Mouse (Mus musculus): ENCODE measurements at regions not wholly inside any gene's neighbourhood (a gene's known extent, or its start where the extent isn't known, plus 50 kb on each side); places are given as distances from the start of the nearest gene placed in this dataset.
"Not testable (repeated sequence)": the region's sequence is repeated elsewhere in the genome, so short reads cannot be mapped to it uniquely, and the experiment has no call there.

- no peak for DNase-seq (ENCODE audit: low read depth, low spot score)
Measured at GRCm38 (mm10) chr1:177501288-177501687, 59.1 kb downstream of the Zbtb18 start.

GRCm38 (mm10) chr1:177503946-177504345, 61.8 kb downstream of the Zbtb18 start:
- DNase-seq (ENCODE audit: low read depth, low spot score), result no peak

- DNase-seq (ENCODE audit: low read depth, low spot score), result no peak
Measured at GRCm38 (mm10) chr1:177504743-177505142, 62.6 kb downstream of the Zbtb18 start.

- DNase-seq (ENCODE audit: low read depth, low spot score), result not testable (repeated sequence)
Measured at GRCm38 (mm10) chr1:177507398-177507797, 65.2 kb downstream of the Zbtb18 start.

DNA sequence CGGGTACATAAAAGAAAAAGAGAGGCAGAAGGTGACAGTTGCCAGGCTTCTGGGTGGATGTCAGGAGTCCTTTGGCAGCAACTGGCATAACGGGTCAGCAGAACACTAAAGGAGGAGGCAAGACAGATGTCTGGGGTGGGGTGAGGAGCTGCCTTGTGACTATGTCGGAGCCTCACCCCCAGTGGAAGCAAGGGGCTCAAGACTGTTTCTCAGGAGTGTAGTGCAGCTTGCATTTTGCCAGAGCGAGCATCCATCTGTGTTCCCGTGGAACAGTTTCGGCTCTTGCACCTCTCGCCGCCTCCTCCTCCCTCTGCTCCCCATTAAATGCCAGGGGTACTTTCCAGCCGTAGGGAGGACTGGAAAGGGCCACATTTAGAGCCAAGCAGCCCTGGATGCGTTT, 67.6 kb downstream of the Zbtb18 start:
- no peak for DNase-seq (ENCODE audit: low read depth, low spot score)

DNA sequence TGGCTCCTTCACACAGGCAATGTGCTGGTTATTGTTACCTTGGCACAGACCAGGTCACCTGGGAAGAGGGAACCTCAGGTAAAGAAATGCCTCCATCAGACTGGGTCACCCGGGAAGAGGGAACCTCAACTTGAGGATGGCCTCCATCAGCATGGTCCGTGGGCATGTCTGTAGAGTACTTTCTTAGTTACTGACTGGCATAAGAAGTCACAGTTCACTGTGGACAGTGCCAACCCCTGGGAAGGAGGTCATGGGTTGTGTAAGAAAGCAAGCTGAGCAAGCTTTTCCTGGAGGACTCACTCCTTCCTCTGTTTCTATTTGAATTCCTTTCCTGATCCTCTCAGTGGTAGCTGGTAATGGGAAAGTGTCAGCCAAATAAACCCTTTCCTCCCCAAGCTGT, 70.0 kb downstream of the Zbtb18 start:
- no peak for DNase-seq (ENCODE audit: low read depth, low spot score)

GRCm38 (mm10) chr1:177517934-177518610, 75.9 kb downstream of the Zbtb18 start:
- peak; percentile 71 for DNase-seq (ENCODE audit: low read depth, low spot score)

- DNase-seq (ENCODE audit: low read depth, low spot score), result peak; percentile 77
Measured at GRCm38 (mm10) chr1:177518897-177519513, 76.9 kb downstream of the Zbtb18 start.

GRCm38 (mm10) chr1:177521110-177521509, 79.0 kb downstream of the Zbtb18 start:
- no peak for DNase-seq (ENCODE audit: low read depth, low spot score)

GRCm38 (mm10) chr1:177525141-177525540, 83.0 kb downstream of the Zbtb18 start:
- DNase-seq (ENCODE audit: low read depth, low spot score), result no peak

DNA sequence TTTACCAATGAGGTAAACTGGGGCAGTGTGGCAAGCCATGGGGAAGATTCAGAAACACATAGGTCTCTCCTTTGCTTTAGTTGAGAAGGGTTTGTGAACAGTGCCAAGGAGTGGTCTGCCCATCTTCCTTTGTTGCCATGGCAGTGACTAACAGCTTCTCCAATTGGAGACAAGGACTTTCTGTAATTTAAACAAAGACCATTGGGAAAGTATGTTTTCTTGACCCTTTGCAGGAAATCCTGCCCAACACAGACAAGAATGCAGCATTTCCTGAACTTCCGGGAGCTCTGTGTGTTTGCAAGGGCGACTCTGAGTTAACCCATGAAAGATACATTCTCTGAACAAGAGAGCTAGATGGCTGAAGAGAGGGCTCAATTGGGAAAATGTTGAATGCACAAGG, 89.6 kb downstream of the Zbtb18 start:
- peak; percentile 14 for DNase-seq (ENCODE audit: low read depth, low spot score)

DNA sequence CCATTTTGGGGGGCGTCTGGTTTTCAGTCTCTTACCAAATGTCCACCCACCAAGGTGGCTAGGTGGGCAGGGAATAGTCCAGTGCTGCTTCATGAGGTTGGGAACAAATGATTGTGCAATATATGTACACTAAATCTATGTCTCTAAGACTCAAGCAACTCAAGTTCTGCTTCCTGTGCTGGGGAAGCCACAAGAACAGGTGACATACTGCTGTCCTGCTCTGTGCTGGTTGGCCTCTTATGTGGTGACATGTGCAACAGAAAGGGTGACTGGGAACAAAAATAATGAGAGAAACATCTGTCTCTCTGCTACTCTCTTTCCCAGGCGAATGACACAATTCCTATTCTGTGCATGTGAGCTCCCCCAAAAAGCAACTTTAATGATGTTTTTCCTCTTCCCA, 90.5 kb downstream of the Zbtb18 start:
- no peak for DNase-seq (ENCODE audit: low read depth, low spot score)

DNA sequence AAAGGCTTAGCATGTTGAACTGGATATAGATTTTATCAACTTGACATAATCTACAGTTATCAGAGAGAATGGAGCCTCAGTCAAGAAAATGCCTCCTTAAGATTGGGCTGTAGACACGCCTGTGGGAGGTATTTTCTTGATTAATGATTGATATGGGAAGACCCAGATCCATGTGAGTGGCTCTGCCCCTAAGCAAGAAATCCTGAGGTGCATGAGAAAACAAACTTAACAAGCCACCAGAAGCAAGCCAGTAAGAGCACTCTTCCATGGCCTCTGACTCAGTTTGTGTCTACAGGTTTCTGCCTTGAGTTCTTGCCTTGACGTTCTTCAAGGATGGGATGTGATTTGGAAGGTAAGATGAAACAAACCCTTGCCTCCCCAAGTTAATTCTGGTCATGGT, 91.2 kb downstream of the Zbtb18 start:
- no peak for DNase-seq (ENCODE audit: low read depth, low spot score)

GRCm38 (mm10) chr1:177545031-177545735, 103.0 kb downstream of the Zbtb18 start:
- DNase-seq (ENCODE audit: low read depth, low spot score), result peak; percentile 57

GRCm38 (mm10) chr1:177547716-177548115, 105.6 kb downstream of the Zbtb18 start:
- no peak for DNase-seq (ENCODE audit: low read depth, low spot score)

GRCm38 (mm10) chr1:177555471-177556291, 113.5 kb downstream of the Zbtb18 start:
- DNase-seq (ENCODE audit: low read depth, low spot score), result peak; percentile 61

GRCm38 (mm10) chr1:177557432-177557831, 115.3 kb downstream of the Zbtb18 start:
- DNase-seq (ENCODE audit: low read depth, low spot score), result no peak

- no peak for DNase-seq (ENCODE audit: low read depth, low spot score)
Measured at GRCm38 (mm10) chr1:177557856-177558255, 115.7 kb downstream of the Zbtb18 start.

- peak; percentile 83 for DNase-seq (ENCODE audit: low read depth, low spot score)
Measured at GRCm38 (mm10) chr1:177561716-177562588, 119.8 kb downstream of the Zbtb18 start.

DNA sequence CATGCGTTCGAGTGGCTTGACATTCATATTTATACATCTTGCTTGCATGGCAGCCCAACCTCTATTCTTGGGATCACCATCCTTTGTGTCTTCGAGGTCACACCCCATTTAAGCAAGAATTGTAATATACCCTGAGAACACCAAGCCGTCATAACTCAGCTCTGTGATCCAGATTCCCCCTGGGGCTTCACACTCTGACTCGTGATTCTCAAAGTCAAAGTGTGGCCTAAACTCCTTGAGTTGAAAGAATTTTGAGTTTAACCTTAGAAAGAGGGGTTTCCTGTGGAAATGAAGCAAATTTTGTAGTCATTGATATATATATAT, 120.4 kb downstream of the Zbtb18 start:
- DNase-seq (ENCODE audit: low read depth, low spot score), result no peak

DNA sequence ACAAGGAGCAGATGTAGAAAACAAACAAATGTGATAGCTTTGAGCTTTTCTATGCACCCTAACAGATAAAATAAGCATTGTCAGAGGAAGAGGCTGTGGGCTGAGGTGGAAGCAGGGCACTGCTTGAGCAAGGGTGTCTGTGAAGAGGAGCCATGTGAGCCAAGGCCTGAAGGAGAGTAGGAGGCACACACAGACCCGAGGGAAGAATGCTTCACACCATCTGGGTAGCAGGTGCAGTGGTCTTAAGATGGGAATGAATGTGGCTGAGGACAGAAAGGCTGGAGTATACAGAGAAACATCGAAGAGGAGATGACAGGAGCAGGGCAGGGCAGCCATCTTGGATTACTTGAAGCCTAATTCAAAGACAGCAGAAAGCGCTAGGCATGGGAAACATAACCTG, 123.5 kb downstream of the Zbtb18 start:
- no peak for DNase-seq (ENCODE audit: low read depth, low spot score)

Data from mesoderm, embryonic 11.5 days (tissue).